Mouse (Mus musculus): ENCODE results near the gene Rgp1. TPM values are rescaled to one million over a fixed set of nuclear protein-coding genes. Genes with fewer than 3 reads are reported as not detected.

The Rgp1 gene
- polyA plus RNA-seq, 1 experiment from 2014 or later, result 38.7 TPM

GRCm38 (mm10) chr4:43580721-43581120, 2.2 kb downstream of the Rgp1 start:
- peaks cover 12% of the 10 kb centered on the region; the same call in 1 of the 2 replicates for H3K4me1 ChIP-seq (replicated peaks; ENCODE audit: control insufficient read depth, insufficient read depth, low read length)
- WGBS, result 96% methylated on average over 5 of the region's 5 CpGs

GRCm38 (mm10) chr4:43581381-43581780, 2.9 kb downstream of the Rgp1 start:
- ATAC-seq (replicated peaks; ENCODE audit: low FRiP score), result no peak
- Histone ChIP-seq H3K27ac (ENCODE audit: low read depth, low read length) (no peak overlapping the region), H3K27me3 (ENCODE audit: control insufficient read depth, insufficient read depth, low read length) (no peaks in the 10 kb centered on the region), H3K4me2 (ENCODE audit: low read depth, low read length, severe bottlenecking) (no peak overlapping the region), H3K9me3 (ENCODE audit: control insufficient read depth, low read length) (no peaks in the 10 kb centered on the region), H3K4me3 (ENCODE audit: low read depth, low read length) (no peak overlapping the region), H3K36me3 (ENCODE audit: control insufficient read depth, insufficient read depth, low read length) (peaks cover 7% of the 10 kb centered on the region), H3K4me1 (replicated peaks; ENCODE audit: control insufficient read depth, insufficient read depth, low read length) (peaks cover 12% of the 10 kb centered on the region; the same call in 1 of the 2 replicates), H3K9ac (ENCODE audit: low read length) (no peak overlapping the region)
- DNase-seq (ENCODE audit: low spot score), result no peak
- WGBS, result 95% methylated on average over 12 of the region's 12 CpGs

More at GRCm38 (mm10) chr4:43580721-43581120, 2.2 kb downstream of the Rgp1 start:
- no peak overlapping the region for H3K27ac ChIP-seq (ENCODE audit: low read depth, low read length)
- H3K9ac ChIP-seq (ENCODE audit: low read length), result no peak overlapping the region
- no peaks in the 10 kb centered on the region for H3K9me3 ChIP-seq (ENCODE audit: control insufficient read depth, low read length)
- no peak for DNase-seq (ENCODE audit: low spot score)
- no peak overlapping the region for H3K4me3 ChIP-seq (ENCODE audit: low read depth, low read length)
- ATAC-seq (replicated peaks; ENCODE audit: low FRiP score), result no peak
- H3K36me3 ChIP-seq (ENCODE audit: control insufficient read depth, insufficient read depth, low read length), result peaks cover 7% of the 10 kb centered on the region
- H3K4me2 ChIP-seq (ENCODE audit: low read depth, low read length, severe bottlenecking), result no peak overlapping the region
- H3K27me3 ChIP-seq (ENCODE audit: control insufficient read depth, insufficient read depth, low read length), result no peaks in the 10 kb centered on the region

- H3K4me2 ChIP-seq (ENCODE audit: low read depth, low read length, severe bottlenecking), result no peak overlapping the region
- DNase-seq (ENCODE audit: low spot score), result no peak
- H3K36me3 ChIP-seq (ENCODE audit: control insufficient read depth, insufficient read depth, low read length), result peaks cover 7% of the 10 kb centered on the region
- H3K4me3 ChIP-seq (ENCODE audit: low read depth, low read length), result no peak overlapping the region
- H3K27me3 ChIP-seq (ENCODE audit: control insufficient read depth, insufficient read depth, low read length), result no peaks in the 10 kb centered on the region
- 91% methylated on average over 5 of the region's 5 CpGs for WGBS
- H3K4me1 ChIP-seq (replicated peaks; ENCODE audit: control insufficient read depth, insufficient read depth, low read length), result peaks cover 6% of the 10 kb centered on the region; the same call in 1 of the 2 replicates
- no peak for ATAC-seq (replicated peaks; ENCODE audit: low FRiP score)
- no peak overlapping the region for H3K9ac ChIP-seq (ENCODE audit: low read length)
- H3K9me3 ChIP-seq (ENCODE audit: control insufficient read depth, low read length), result no peaks in the 10 kb centered on the region
- no peak overlapping the region for H3K27ac ChIP-seq (ENCODE audit: low read depth, low read length)
These were observed 3.7 kb downstream of the Rgp1 start for GRCm38 (mm10) chr4:43582241-43582640.

- Histone ChIP-seq H3K4me2 (ENCODE audit: low read depth, low read length, severe bottlenecking) (no peak overlapping the region), H3K27ac (ENCODE audit: low read depth, low read length) (no peak overlapping the region), H3K27me3 (ENCODE audit: control insufficient read depth, insufficient read depth, low read length) (no peaks in the 10 kb centered on the region), H3K9me3 (ENCODE audit: control insufficient read depth, low read length) (no peaks in the 10 kb centered on the region), H3K4me3 (ENCODE audit: low read depth, low read length) (no peak overlapping the region), H3K36me3 (ENCODE audit: control insufficient read depth, insufficient read depth, low read length) (peaks cover 7% of the 10 kb centered on the region), H3K4me1 (replicated peaks; ENCODE audit: control insufficient read depth, insufficient read depth, low read length) (no peaks in the 10 kb centered on the region; the same call in 1 of the 2 replicates), H3K9ac (ENCODE audit: low read length) (no peak overlapping the region)
- DNase-seq (ENCODE audit: low spot score) (no peak), ATAC-seq (replicated peaks; ENCODE audit: low FRiP score) (no peak)
- WGBS, result 81% methylated on average over 7 of the region's 7 CpGs
These were observed 4.9 kb downstream of the Rgp1 start for GRCm38 (mm10) chr4:43583421-43583820.

GRCm38 (mm10) chr4:43584444-43585416, 6.2 kb downstream of the Rgp1 start, which contains the start of gene Msmp:
TSS of gene Msmp (minus strand) at chr4:43584494.
- Histone ChIP-seq H3K9me3 (ENCODE audit: control insufficient read depth, low read length) (no peaks in the 10 kb centered on the region), H3K27ac (ENCODE audit: low read depth, low read length) (no peak within 1 kb of the TSS), H3K27me3 (ENCODE audit: control insufficient read depth, insufficient read depth, low read length) (no peaks in the 10 kb centered on the region), H3K4me3 (ENCODE audit: low read depth, low read length) (no peak within 1 kb of the TSS), H3K9ac (ENCODE audit: low read length) (no peak within 1 kb of the TSS), H3K4me1 (replicated peaks; ENCODE audit: control insufficient read depth, insufficient read depth, low read length) (no peaks in the 10 kb centered on the region; the same call in 1 of the 2 replicates), H3K36me3 (ENCODE audit: control insufficient read depth, insufficient read depth, low read length) (peaks cover 7% of the 10 kb centered on the region), H3K4me2 (ENCODE audit: low read depth, low read length, severe bottlenecking) (no peak within 1 kb of the TSS)
- WGBS, result 61% methylated on average over 12 of the region's 12 CpGs
- DNase-seq (ENCODE audit: low spot score) (no peak), ATAC-seq (replicated peaks; ENCODE audit: low FRiP score) (no peak)

GRCm38 (mm10) chr4:43585682-43586081, 7.2 kb downstream of the Rgp1 start:
- Histone ChIP-seq H3K9me3 (ENCODE audit: control insufficient read depth, low read length) (no peaks in the 10 kb centered on the region), H3K4me3 (ENCODE audit: low read depth, low read length) (no peak overlapping the region), H3K36me3 (ENCODE audit: control insufficient read depth, insufficient read depth, low read length) (peaks cover 7% of the 10 kb centered on the region), H3K9ac (ENCODE audit: low read length) (no peak overlapping the region), H3K27ac (ENCODE audit: low read depth, low read length) (no peak overlapping the region), H3K4me2 (ENCODE audit: low read depth, low read length, severe bottlenecking) (no peak overlapping the region), H3K27me3 (ENCODE audit: control insufficient read depth, insufficient read depth, low read length) (no peaks in the 10 kb centered on the region), H3K4me1 (replicated peaks; ENCODE audit: control insufficient read depth, insufficient read depth, low read length) (no peaks in the 10 kb centered on the region)
- DNase-seq (ENCODE audit: low spot score) (no peak), ATAC-seq (replicated peaks; ENCODE audit: low FRiP score) (no peak)
- WGBS, result 64% methylated on average over 10 of the region's 10 CpGs

- 0 out of 2 replicates have a peak, but pooled peaks have one; percentile 7 for ATAC-seq (replicated peaks; ENCODE audit: low FRiP score)
- H3K27ac ChIP-seq (ENCODE audit: low read depth, low read length), result no peak overlapping the region
These were observed 7.9 kb downstream of the Rgp1 start for GRCm38 (mm10) chr4:43586411-43586810.

GRCm38 (mm10) chr4:43587681-43588080, 9.2 kb downstream of the Rgp1 start:
- WGBS, result 64% methylated on average over 7 of the region's 7 CpGs
- ATAC-seq (replicated peaks; ENCODE audit: low FRiP score) (no peak), DNase-seq (ENCODE audit: low spot score) (no peak)
- H3K4me1 ChIP-seq (replicated peaks; ENCODE audit: control insufficient read depth, insufficient read depth, low read length), result no peaks in the 10 kb centered on the region
- no peaks in the 10 kb centered on the region for H3K9me3 ChIP-seq (ENCODE audit: control insufficient read depth, low read length)
- H3K27me3 ChIP-seq (ENCODE audit: control insufficient read depth, insufficient read depth, low read length), result no peaks in the 10 kb centered on the region
- no peak overlapping the region for H3K9ac ChIP-seq (ENCODE audit: low read length)
- H3K36me3 ChIP-seq (ENCODE audit: control insufficient read depth, insufficient read depth, low read length), result peaks cover 7% of the 10 kb centered on the region
- no peak overlapping the region for H3K4me3 ChIP-seq (ENCODE audit: low read depth, low read length)
- no peak overlapping the region for H3K4me2 ChIP-seq (ENCODE audit: low read depth, low read length, severe bottlenecking)
- H3K27ac ChIP-seq (ENCODE audit: low read depth, low read length), result no peak overlapping the region

More at GRCm38 (mm10) chr4:43586411-43586810, 7.9 kb downstream of the Rgp1 start:
- Histone ChIP-seq H3K4me1 (replicated peaks; ENCODE audit: control insufficient read depth, insufficient read depth, low read length) (no peaks in the 10 kb centered on the region), H3K9me3 (ENCODE audit: control insufficient read depth, low read length) (no peaks in the 10 kb centered on the region), H3K27me3 (ENCODE audit: control insufficient read depth, insufficient read depth, low read length) (no peaks in the 10 kb centered on the region), H3K9ac (ENCODE audit: low read length) (no peak overlapping the region), H3K36me3 (ENCODE audit: control insufficient read depth, insufficient read depth, low read length) (peaks cover 7% of the 10 kb centered on the region), H3K4me2 (ENCODE audit: low read depth, low read length, severe bottlenecking) (no peak overlapping the region), H3K4me3 (ENCODE audit: low read depth, low read length) (no peak overlapping the region)
- DNase-seq (ENCODE audit: low spot score), result no peak
- 70% methylated on average over 8 of the region's 8 CpGs for WGBS

All from forebrain, embryonic 11.5 days (tissue).